Mouse (Mus musculus) B cell, adult 62 days (primary cell): ENCODE results near the gene Olfr1417. TPM values are rescaled to one million over a fixed set of nuclear protein-coding genes. Genes with fewer than 3 reads are reported as not detected.

Source experiments
- total RNA-seq: library from RNA; stranded (reverse); gene quantifications from 4 replicates; pipeline ENCODE4 v1.2.4, GENCODE M21; 2023

The Olfr1417 gene
- total RNA-seq: not detected in 4 replicates

GRCm38 (mm10) chr19:11839119-11839518, at the start of gene Olfr1417:
Gene Olfr1417, minus strand, starts transcription at chr19:11839219.

DNA sequence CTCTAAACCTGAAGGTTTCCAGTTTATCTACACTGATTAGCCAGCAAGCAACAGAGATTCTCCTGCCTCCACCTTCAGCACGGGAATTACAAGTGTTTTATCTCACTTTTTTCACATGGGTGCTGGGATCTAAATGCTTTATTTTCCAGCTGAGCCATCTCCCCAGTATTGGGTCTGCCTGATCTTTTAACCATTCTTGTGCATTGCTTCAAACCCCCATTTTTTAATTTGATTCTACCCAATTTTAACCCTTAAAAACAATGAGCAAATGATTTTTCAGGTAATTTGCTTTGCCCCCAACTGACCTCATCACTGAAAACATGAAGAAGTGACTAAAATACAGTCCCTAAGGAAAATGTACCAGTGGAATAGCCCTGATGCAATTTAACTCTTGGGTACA, 47.2 kb upstream of the Olfr1417 start, which contains the start of gene Olfr1420:
Gene Olfr1420, plus strand, starts transcription at position 301 of the 400 bp plus-strand sequence.

DNA sequence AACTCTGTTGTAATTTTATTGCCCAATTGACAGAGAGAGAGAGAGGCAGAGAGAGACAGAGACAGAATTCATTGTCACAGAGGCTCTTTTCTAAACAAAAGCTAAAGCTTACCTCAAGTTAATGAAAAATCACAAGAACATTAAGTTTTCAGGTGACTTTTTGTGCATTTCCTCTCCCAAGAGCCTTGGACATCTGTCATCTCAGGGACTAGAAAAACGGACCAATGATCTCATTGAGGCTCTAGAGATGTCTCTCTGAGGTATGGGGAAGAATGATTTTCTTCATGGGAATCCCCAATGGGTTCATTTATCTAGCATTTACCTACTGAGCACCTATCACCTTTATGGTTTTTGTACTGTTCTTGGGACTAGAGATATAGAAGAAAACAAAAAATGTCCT, 36.0 kb upstream of the Olfr1417 start, which contains the start of gene Olfr1419:
Gene Olfr1419, minus strand, starts transcription at position 101 of the 400 bp plus-strand sequence.

DNA sequence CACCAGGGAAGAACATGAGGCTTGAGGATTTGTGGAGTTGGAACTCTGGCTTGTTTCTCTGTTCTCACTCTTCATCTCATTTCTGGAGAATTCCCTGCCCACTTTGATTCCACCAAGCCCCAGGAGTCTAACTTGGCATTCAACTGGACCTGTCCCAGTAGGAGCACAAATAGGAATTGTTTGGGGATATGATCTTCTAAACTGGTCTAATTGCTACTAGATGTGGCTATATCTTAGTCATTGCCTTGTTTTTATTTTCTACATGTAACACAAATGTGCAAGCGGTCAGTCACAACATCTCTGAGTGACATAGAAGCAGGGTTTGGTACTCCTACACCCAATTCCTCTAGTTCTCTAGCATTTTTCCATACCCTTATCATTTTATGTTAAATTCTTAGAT, 21.9 kb upstream of the Olfr1417 start, which contains the start of gene Olfr1418:
Gene Olfr1418, minus strand, starts transcription at position 101 of the 400 bp plus-strand sequence.

GRCm38 (mm10) chr19:11819143-11819700, 19.8 kb downstream of the Olfr1417 start, which contains the start of gene Stx3:
Gene Stx3, minus strand, starts transcription at chr19:11819403.

Other genes starting within 250 kb of the Olfr1417 start
- 2.6 to 3.6 TPM (median 3.3 TPM) in 4 replicates for gene Ms4a6d, start 234.4 kb downstream of the Olfr1417 start, total RNA-seq
- gene Ms4a2, start 215.5 kb downstream of the Olfr1417 start, total RNA-seq: not detected in 4 replicates
- gene Ms4a3, start 198.4 kb downstream of the Olfr1417 start, total RNA-seq: not detected in 4 replicates
- gene Oosp2, start 178.7 kb downstream of the Olfr1417 start, total RNA-seq: not detected in 4 replicates
- 1.4 to 3.7 TPM (median 1.9 TPM) in 4 replicates for gene Oosp1, start 148.1 kb downstream of the Olfr1417 start, total RNA-seq
- not detected in 4 replicates for gene Oosp3, start 142.2 kb downstream of the Olfr1417 start, total RNA-seq
- gene Gif, start 91.7 kb downstream of the Olfr1417 start, total RNA-seq: not detected in 4 replicates
- gene Mrpl16, start 68.8 kb downstream of the Olfr1417 start, total RNA-seq: 28.4 to 34.4 TPM (median 30.1 TPM) in 4 replicates
- 0.39 to 1.0 TPM (median 0.71 TPM) in 4 replicates for gene Stx3, start 19.8 kb downstream of the Olfr1417 start, total RNA-seq
- gene Olfr1418, start 21.8 kb upstream of the Olfr1417 start, total RNA-seq: not detected in 4 replicates
- gene Olfr1419, start 35.9 kb upstream of the Olfr1417 start, total RNA-seq: not detected in 4 replicates
- gene Olfr1420, start 47.3 kb upstream of the Olfr1417 start, total RNA-seq: not detected in 4 replicates
- 68.1 to 75.5 TPM (median 72.5 TPM) in 4 replicates for gene Patl1, start 73.2 kb upstream of the Olfr1417 start, total RNA-seq
- gene Osbp, start 126.7 kb upstream of the Olfr1417 start, total RNA-seq: 50.1 to 51.8 TPM (median 50.9 TPM) in 4 replicates
- gene Olfr1423, start 202.1 kb upstream of the Olfr1417 start, total RNA-seq: not detected in 4 replicates
- not detected in 4 replicates for gene Olfr1424, start 223.5 kb upstream of the Olfr1417 start, total RNA-seq
- gene Olfr1425, start 238.5 kb upstream of the Olfr1417 start, total RNA-seq: not detected in 4 replicates